Mouse (Mus musculus) central nervous system, embryonic 11.5 days (tissue): ENCODE results near the gene Dync1h1. TPM values are rescaled to one million over a fixed set of nuclear protein-coding genes. Genes with fewer than 3 reads are reported as not detected.

Experiments used
- polyA plus RNA-seq: library from polyadenylated mRNA; depleted of rRNA; stranded (reverse); fragments of >200 nt; gene quantifications from 2 replicates; pipeline ENCODE4 v1.2.3, GENCODE M21; 2012; rRNA removed

Gene Dync1h1
- 234 and 295 TPM in 2 replicates for polyA plus RNA-seq

DNA sequence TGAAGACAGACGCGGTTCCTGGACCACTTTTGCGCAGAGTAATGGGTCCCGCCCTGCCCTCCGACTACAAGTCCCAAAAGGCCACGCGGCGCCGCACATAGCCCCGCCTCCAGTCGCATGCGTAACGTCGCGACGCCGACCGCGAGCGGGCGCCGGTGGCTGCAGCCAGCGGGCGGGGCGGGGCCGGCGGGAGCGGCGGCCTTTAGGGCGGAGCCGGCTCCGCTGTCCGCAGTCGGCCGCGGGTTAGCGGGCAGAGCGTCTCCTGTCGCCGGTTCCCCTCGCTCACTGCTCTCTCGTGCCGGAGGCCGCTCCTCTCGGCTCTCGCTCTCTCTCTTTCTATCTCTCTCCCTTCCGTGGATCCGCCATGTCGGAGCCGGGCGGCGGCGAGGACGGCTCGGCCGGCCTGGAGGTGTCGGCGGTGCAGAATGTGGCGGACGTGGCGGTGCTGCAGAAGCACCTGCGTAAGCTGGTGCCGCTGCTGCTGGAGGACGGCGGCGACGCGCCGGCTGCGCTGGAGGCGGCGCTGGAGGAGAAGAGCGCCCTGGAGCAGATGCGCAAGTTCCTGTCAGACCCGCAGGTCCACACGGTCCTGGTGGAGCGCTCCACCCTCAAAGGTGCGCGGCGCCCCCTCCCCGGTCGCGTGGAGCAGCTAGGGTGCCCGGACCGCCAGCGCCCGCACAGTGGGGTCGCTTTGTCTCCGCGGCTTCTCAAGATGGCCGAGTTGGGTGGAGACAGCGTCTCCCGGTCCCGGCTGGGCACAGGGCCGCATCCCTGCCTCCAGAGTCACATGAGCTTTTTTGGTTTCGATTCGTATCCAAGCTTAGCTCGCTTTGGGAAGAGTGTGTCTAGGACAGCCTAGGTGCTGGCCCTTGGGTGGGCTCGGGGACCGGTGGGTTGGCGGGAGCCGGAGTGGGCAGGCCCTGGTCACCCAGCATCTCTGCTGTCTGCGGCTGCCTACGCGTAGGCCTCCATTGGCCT is at the start of gene Dync1h1:
Gene Dync1h1, plus strand, starts transcription at position 212 of the 978 bp plus-strand sequence.

GRCm38 (mm10) chr12:110682561-110683299 is 81.5 kb downstream of the Dync1h1 start, which contains the start of gene 1700001K19Rik:
1700001K19Rik (minus strand) TSS chr12:110682619.

DNA sequence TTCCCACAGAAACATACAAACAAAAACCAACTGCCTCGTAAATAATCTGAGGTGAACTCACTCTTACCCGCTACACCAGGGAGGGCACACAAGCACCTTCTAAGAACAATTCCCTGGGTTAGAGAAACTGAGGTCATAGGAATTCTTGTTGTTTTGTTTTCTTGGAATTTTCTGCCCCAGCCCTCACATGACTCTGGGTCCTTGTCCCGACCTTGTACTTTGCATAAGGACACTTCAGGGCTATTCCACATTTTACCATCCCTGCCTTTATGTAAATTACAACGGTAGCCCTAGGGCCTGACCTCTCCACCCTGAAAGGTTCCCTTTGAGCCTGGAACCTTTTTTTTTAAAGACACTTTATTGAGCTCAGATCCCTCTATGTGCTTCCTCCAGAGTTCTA is 101.3 kb downstream of the Dync1h1 start, which contains the start of gene Hsp90aa1:
Gene Hsp90aa1, minus strand, starts transcription at position 173 of the 400 bp plus-strand sequence.

Other genes starting within 250 kb of the Dync1h1 start
- gene Ppp2r5c, start 154.3 kb upstream of the Dync1h1 start, polyA plus RNA-seq: 89.6 and 90.9 TPM in 2 replicates
- gene 1700001K19Rik, start 81.2 kb downstream of the Dync1h1 start, polyA plus RNA-seq: not detected in 2 replicates
- 533 and 634 TPM in 2 replicates for gene Hsp90aa1, start 101.3 kb downstream of the Dync1h1 start, polyA plus RNA-seq
- 17.9 and 26.2 TPM in 2 replicates for gene Wdr20, start 136.5 kb downstream of the Dync1h1 start, polyA plus RNA-seq
- 8.1 and 12.3 TPM in 2 replicates for gene Mok, start 239.5 kb downstream of the Dync1h1 start, polyA plus RNA-seq
- gene Zfp839, start 248.8 kb downstream of the Dync1h1 start, polyA plus RNA-seq: 6.5 and 6.8 TPM in 2 replicates